Mouse (Mus musculus): ENCODE data around the gene Olfr1532-ps1.
"Not testable (repeated sequence)": the region's sequence is repeated elsewhere in the genome, so short reads cannot be mapped to it uniquely, and the experiment has no call there.

Olfr1532-ps1 gene

GRCm38 (mm10) chr7:106907676-106908075 is at the start of gene Olfr1532-ps1:
Olfr1532-ps1 (plus strand) TSS chr7:106908001.
- no peak for DNase-seq (ENCODE audit: extremely low read depth, low read depth, low spot score)

- DNase-seq (ENCODE audit: extremely low read depth, low read depth, low spot score), result no peak
These were observed 44.9 kb upstream of the Olfr1532-ps1 start, which contains the start of gene Olfr704 for GRCm38 (mm10) chr7:106862885-106863284. Olfr704 (plus strand) TSS chr7:106863185.

GRCm38 (mm10) chr7:106876791-106877190 is 31.0 kb upstream of the Olfr1532-ps1 start, which contains the start of gene Olfr705:
Olfr705 (minus strand) TSS chr7:106876891.
- DNase-seq (ENCODE audit: extremely low read depth, low read depth, low spot score), result no peak

- DNase-seq (ENCODE audit: extremely low read depth, low read depth, low spot score), result no peak
These were observed 19.7 kb upstream of the Olfr1532-ps1 start, which contains the start of gene Olfr706 for GRCm38 (mm10) chr7:106888062-106888461. Olfr706 (minus strand) TSS chr7:106888162.

GRCm38 (mm10) chr7:106901141-106901540 is 6.7 kb upstream of the Olfr1532-ps1 start, which contains the start of gene Olfr707:
Olfr707 (minus strand) TSS chr7:106901241.
- not testable (repeated sequence) for DNase-seq (ENCODE audit: extremely low read depth, low read depth, low spot score)

DNA sequence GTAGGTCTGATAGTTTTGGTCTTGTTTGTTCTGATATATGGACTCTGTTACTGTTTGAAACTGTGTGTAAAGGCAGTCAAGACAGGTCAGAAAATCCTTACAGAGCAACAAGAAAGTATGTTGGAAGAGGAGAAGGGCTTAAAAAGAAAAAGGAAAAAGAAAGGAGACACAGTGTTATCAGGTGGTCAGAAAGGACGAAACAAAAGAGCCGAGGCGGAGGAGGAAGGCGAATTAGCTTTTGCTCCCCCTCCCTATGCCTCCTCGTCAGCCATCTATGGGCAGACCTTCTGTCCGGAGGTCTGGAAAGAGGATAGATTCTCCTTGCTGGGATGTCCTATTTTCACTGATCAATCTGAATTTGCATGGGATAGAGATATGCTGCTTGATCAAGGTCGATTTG is 13.2 kb downstream of the Olfr1532-ps1 start:
- DNase-seq (ENCODE audit: extremely low read depth, low read depth, low spot score), result not testable (repeated sequence)

GRCm38 (mm10) chr7:106932119-106932518 is 24.3 kb downstream of the Olfr1532-ps1 start, which contains the start of gene Olfr709-ps1:
Olfr709-ps1 (minus strand) TSS chr7:106932219.
- DNase-seq (ENCODE audit: extremely low read depth, low read depth, low spot score), result no peak

GRCm38 (mm10) chr7:106948212-106948611 is 40.4 kb downstream of the Olfr1532-ps1 start, which contains the start of gene Olfr710:
Olfr710 (minus strand) TSS chr7:106948312.
- DNase-seq (ENCODE audit: extremely low read depth, low read depth, low spot score), result no peak

DNA sequence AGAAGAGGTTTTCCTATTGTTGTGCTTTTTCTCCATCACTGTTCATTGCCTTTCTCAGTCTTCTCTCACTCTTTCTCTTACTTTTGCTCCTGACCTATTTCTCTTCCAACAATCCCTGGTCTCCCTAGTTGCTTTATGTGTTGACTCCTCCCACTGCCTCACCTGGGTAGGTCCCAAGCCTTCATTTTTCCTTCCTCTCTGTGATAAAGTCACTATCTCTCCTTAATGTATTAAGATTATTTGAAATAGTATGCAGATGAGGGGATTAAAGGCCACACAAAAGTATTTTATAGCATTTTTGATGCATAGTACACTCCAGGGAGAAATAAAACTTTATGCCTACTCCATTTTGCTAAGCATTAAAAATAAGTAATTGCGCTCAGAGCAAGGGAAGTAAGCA is 56.0 kb downstream of the Olfr1532-ps1 start, which contains the start of gene Olfr6:
Olfr6 (minus strand) TSS at position 101 of the 400 bp plus-strand sequence.
- DNase-seq (ENCODE audit: extremely low read depth, low read depth, low spot score), result no peak
